Mouse (Mus musculus): ENCODE data around the gene Gm2022. TPM values are rescaled to one million over a fixed set of nuclear protein-coding genes. Genes with fewer than 3 reads are reported as not detected.

Gene Gm2022
- not detected for total RNA-seq (2023)

GRCm38 (mm10) chr12:87895070-87895469 is at the start of gene Gm2022:
TSS of gene Gm2022 (plus strand) at chr12:87895370.

GRCm38 (mm10) chr12:87873772-87874171 is 21.4 kb upstream of the Gm2022 start, which contains the start of gene Gm2016:
TSS of gene Gm2016 (plus strand) at chr12:87874072.

GRCm38 (mm10) chr12:87919721-87920120 is 24.6 kb downstream of the Gm2022 start, which contains the start of gene Gm2035:
TSS of gene Gm2035 (minus strand) at chr12:87919857.

Other genes starting within 250 kb of the Gm2022 start
- gene Gm21319, start 119.6 kb upstream of the Gm2022 start, total RNA-seq (2023) = not detected
- gene Gm21936, start 99.9 kb upstream of the Gm2022 start, total RNA-seq (2023) = not detected
- not detected for gene BB287469, start 78.8 kb upstream of the Gm2022 start, total RNA-seq (2023)
- not detected for gene Gm2001, start 53.0 kb upstream of the Gm2022 start, total RNA-seq (2023)
- gene Gm2016, start 21.3 kb upstream of the Gm2022 start, total RNA-seq (2023) = not detected
- gene Gm2035, start 24.5 kb downstream of the Gm2022 start, total RNA-seq (2023) = not detected
- not detected for gene Gm2042, start 58.7 kb downstream of the Gm2022 start, total RNA-seq (2023)
- gene Gm2075, start 116.5 kb downstream of the Gm2022 start, total RNA-seq (2023) = not detected
- gene Gm6803, start 123.4 kb downstream of the Gm2022 start, total RNA-seq (2023) = not detected
- not detected for gene Gm2056, start 131.6 kb downstream of the Gm2022 start, total RNA-seq (2023)
- gene Gm16368, start 188.3 kb downstream of the Gm2022 start, total RNA-seq (2023) = not detected